Mouse (Mus musculus): Measurements from ENCODE around the gene Mycbpap.

- TF ChIP-seq CTCF (conservative IDR thresholded peaks at IDR 0.05; ENCODE audit: low read length), result no peak
- no peak for TF ChIP-seq POU5F1 (IDR thresholded peaks at IDR 0.05; ENCODE audit: borderline replicate concordance, low read length)
- TF ChIP-seq NANOG (IDR thresholded peaks at IDR 0.05; ENCODE audit: borderline replicate concordance, low read length), result no peak
Measured at GRCm38 (mm10) chr11:94500362-94500761, 21.2 kb downstream of the Mycbpap start.

Measured in E14TG2a.4 (cell line).